Mouse (Mus musculus) c-Kit-negative CD71-positive TER-119-positive erythroid progenitor cells, embryonic 14.5 days (primary cell): ENCODE data around the gene Rgs4.

Experiments
- DNase-seq: peaks from one replicate; pipeline ENCODE4 v3.0.0-alpha.2; 2013; ENCODE audit warnings: low read depth, low spot score

Rgs4 gene

GRCm38 (mm10) chr1:169747473-169747872, at the start of gene Rgs4:
Rgs4 (minus strand) TSS chr1:169747642.
- DNase-seq = no peak

- DNase-seq = no peak
These were observed 45.0 kb upstream of the Rgs4 start for GRCm38 (mm10) chr1:169792437-169792836.

- no peak for DNase-seq
These were observed 38.5 kb upstream of the Rgs4 start for GRCm38 (mm10) chr1:169785981-169786380.

- DNase-seq = no peak
These were observed 29.1 kb upstream of the Rgs4 start for GRCm38 (mm10) chr1:169776566-169776965.

GRCm38 (mm10) chr1:169764619-169764955, 17.1 kb upstream of the Rgs4 start:
- no peak for DNase-seq

- no peak for DNase-seq
These were observed 16.6 kb upstream of the Rgs4 start for GRCm38 (mm10) chr1:169763858-169764618.

GRCm38 (mm10) chr1:169762524-169762923, 15.1 kb upstream of the Rgs4 start:
- no peak for DNase-seq

- DNase-seq = no peak
These were observed 9.1 kb upstream of the Rgs4 start for GRCm38 (mm10) chr1:169756532-169756931.

GRCm38 (mm10) chr1:169752395-169752794, 5.0 kb upstream of the Rgs4 start:
- no peak for DNase-seq

GRCm38 (mm10) chr1:169748439-169748838, 997 bp upstream of the Rgs4 start:
- DNase-seq = no peak

GRCm38 (mm10) chr1:169747902-169748301, 460 bp upstream of the Rgs4 start:
- no peak for DNase-seq

- no peak for DNase-seq
These were observed 6.3 kb downstream of the Rgs4 start for GRCm38 (mm10) chr1:169741147-169741546.

GRCm38 (mm10) chr1:169737231-169737630, 10.2 kb downstream of the Rgs4 start:
- no peak for DNase-seq

- no peak for DNase-seq
These were observed 11.3 kb downstream of the Rgs4 start for GRCm38 (mm10) chr1:169736139-169736538.

GRCm38 (mm10) chr1:169730599-169731100, 16.8 kb downstream of the Rgs4 start:
- no peak for DNase-seq

GRCm38 (mm10) chr1:169726319-169726718, 21.1 kb downstream of the Rgs4 start:
- DNase-seq = no peak

GRCm38 (mm10) chr1:169721836-169722235, 25.6 kb downstream of the Rgs4 start:
- no peak for DNase-seq

GRCm38 (mm10) chr1:169704395-169705087, 42.9 kb downstream of the Rgs4 start:
- no peak for DNase-seq

GRCm38 (mm10) chr1:169699184-169699583, 48.3 kb downstream of the Rgs4 start:
- DNase-seq = no peak

- DNase-seq = no peak
These were observed 50.2 kb downstream of the Rgs4 start for GRCm38 (mm10) chr1:169697236-169697635.

- no peak for DNase-seq
These were observed 52.1 kb downstream of the Rgs4 start for GRCm38 (mm10) chr1:169695356-169695755.

GRCm38 (mm10) chr1:169693537-169693936, 53.9 kb downstream of the Rgs4 start:
- no peak for DNase-seq

GRCm38 (mm10) chr1:169693040-169693439, 54.4 kb downstream of the Rgs4 start:
- DNase-seq = no peak
